Mouse (Mus musculus): ENCODE measurements around the gene Rbfox3. TPM values are rescaled to one million over a fixed set of nuclear protein-coding genes. Genes with fewer than 3 reads are reported as not detected.

The Rbfox3 gene
- polyA plus RNA-seq, 1 experiment = 117 TPM

- TF ChIP-seq POLR2A (IDR thresholded peaks at IDR 0.05; ENCODE audit: extremely low read depth, insufficient read depth, low read length) (no peak), CTCF (IDR thresholded peaks at IDR 0.05; ENCODE audit: extremely low read depth, insufficient read depth, low read length) (no peak)
- Histone ChIP-seq H3K27ac (ENCODE audit: insufficient read depth, low read length) (no peak overlapping the region), H3K4me3 (ENCODE audit: insufficient read depth, low read length) (no peak overlapping the region), H3K4me1 (ENCODE audit: control insufficient read depth, insufficient read depth, low read length) (peaks cover 5% of the 10 kb centered on the region)
These were observed 243.5 kb downstream of the Rbfox3 start for GRCm38 (mm10) chr11:118667946-118668345.

- Histone ChIP-seq H3K4me3 (ENCODE audit: insufficient read depth, low read length) (no peak overlapping the region), H3K4me1 (ENCODE audit: control insufficient read depth, insufficient read depth, low read length) (peaks cover 12% of the 10 kb centered on the region), H3K27ac (ENCODE audit: insufficient read depth, low read length) (no peak overlapping the region)
- TF ChIP-seq POLR2A (IDR thresholded peaks at IDR 0.05; ENCODE audit: extremely low read depth, insufficient read depth, low read length) = no peak
- TF ChIP-seq CTCF (IDR thresholded peaks at IDR 0.05; ENCODE audit: extremely low read depth, insufficient read depth, low read length) = no peak
These were observed 245.2 kb downstream of the Rbfox3 start for GRCm38 (mm10) chr11:118666172-118666571.

DNA sequence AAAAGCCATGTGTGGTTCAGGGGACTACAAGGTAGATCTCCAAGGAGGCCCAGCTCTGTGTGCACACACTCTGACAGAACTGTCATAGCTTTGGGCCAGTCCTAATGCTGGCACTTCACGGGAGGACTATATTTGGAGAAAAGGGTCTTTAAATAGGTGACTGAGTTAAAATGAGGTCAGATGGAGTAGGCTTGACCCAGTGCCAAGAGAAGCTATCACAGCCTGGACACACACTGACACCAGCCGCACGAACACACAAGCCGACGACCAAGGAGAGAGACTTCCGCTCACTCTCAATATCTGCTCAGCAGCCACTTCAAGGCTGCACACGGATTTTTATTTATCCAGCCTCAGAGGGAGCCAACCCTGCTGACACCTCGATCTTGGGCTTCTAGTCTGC is 248.1 kb downstream of the Rbfox3 start:
- TF ChIP-seq POLR2A (IDR thresholded peaks at IDR 0.05; ENCODE audit: extremely low read depth, insufficient read depth, low read length) (no peak), CTCF (IDR thresholded peaks at IDR 0.05; ENCODE audit: extremely low read depth, insufficient read depth, low read length) (no peak)
- H3K27ac ChIP-seq (ENCODE audit: insufficient read depth, low read length) = no peak overlapping the region
- H3K4me1 ChIP-seq (ENCODE audit: control insufficient read depth, insufficient read depth, low read length) = peaks cover 12% of the 10 kb centered on the region

DNA sequence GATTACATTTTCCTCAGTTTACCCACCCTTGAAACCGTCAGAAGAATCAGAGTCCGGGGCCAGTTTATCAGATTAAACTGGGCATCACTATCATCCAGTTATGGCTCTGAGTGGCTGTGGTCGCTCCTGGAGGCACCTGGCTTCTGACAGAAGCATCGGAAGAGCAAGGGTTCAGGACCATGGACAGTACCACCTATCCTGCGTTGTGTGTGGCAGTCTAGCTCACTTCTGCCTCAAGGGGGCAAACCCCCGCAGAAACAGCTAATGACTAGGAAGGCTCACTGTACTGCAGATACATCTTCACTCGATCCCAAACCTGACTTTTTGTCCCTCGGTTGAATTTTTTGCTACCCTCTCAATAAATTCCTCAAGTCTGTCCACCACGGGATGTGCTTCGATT is 252.1 kb downstream of the Rbfox3 start:
- no peak overlapping the region for H3K27ac ChIP-seq (ENCODE audit: insufficient read depth, low read length)
- TF ChIP-seq CTCF (IDR thresholded peaks at IDR 0.05; ENCODE audit: extremely low read depth, insufficient read depth, low read length) (no peak), POLR2A (IDR thresholded peaks at IDR 0.05; ENCODE audit: extremely low read depth, insufficient read depth, low read length) (no peak)
- H3K4me1 ChIP-seq (ENCODE audit: control insufficient read depth, insufficient read depth, low read length) = peaks cover 12% of the 10 kb centered on the region
- no peak overlapping the region for H3K4me3 ChIP-seq (ENCODE audit: insufficient read depth, low read length)

More for the DNA sequence above, 248.1 kb downstream of the Rbfox3 start:
- no peak overlapping the region for H3K4me3 ChIP-seq (ENCODE audit: insufficient read depth, low read length)

DNA sequence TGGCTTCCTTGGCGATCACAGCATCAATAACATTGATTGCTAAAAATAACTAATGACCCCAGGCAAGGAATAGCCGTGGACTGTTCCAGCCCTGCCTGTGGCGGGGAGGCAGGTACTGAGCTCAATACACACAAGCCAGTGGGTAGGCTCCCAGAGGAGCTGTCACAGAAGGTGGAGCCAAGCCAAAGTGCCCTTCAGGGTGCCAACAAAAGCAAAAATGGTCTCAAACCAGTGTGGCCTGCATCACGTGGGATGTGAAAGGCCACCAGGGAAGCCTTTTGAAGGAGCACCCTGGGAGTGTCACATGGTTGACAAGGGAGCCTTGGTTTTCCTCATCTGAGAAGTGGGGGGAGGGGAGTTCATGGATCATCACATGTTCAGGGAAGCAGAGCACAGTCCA is 255.6 kb downstream of the Rbfox3 start:
- Histone ChIP-seq H3K27ac (ENCODE audit: insufficient read depth, low read length) (no peak overlapping the region), H3K4me1 (ENCODE audit: control insufficient read depth, insufficient read depth, low read length) (peaks cover 1% of the 10 kb centered on the region; the same call in 1 of the 2 replicates), H3K4me3 (ENCODE audit: insufficient read depth, low read length) (no peak overlapping the region)
- TF ChIP-seq CTCF (IDR thresholded peaks at IDR 0.05; ENCODE audit: extremely low read depth, insufficient read depth, low read length) (no peak), POLR2A (IDR thresholded peaks at IDR 0.05; ENCODE audit: extremely low read depth, insufficient read depth, low read length) (no peak)

GRCm38 (mm10) chr11:118653521-118654318 is 257.7 kb downstream of the Rbfox3 start:
- peak overlapping the region; percentile 1; the same call in 1 of the 2 replicates for H3K27ac ChIP-seq (ENCODE audit: insufficient read depth, low read length)
- TF ChIP-seq POLR2A (IDR thresholded peaks at IDR 0.05; ENCODE audit: extremely low read depth, insufficient read depth, low read length) (no peak), CTCF (IDR thresholded peaks at IDR 0.05; ENCODE audit: extremely low read depth, insufficient read depth, low read length) (no peak)
- no peak overlapping the region for H3K4me3 ChIP-seq (ENCODE audit: insufficient read depth, low read length)
- peaks cover 1% of the 10 kb centered on the region; the same call in 1 of the 2 replicates for H3K4me1 ChIP-seq (ENCODE audit: control insufficient read depth, insufficient read depth, low read length)

- Histone ChIP-seq H3K4me1 (ENCODE audit: control insufficient read depth, insufficient read depth, low read length) (no peaks in the 10 kb centered on the region; the same call in 1 of the 2 replicates), H3K4me3 (ENCODE audit: insufficient read depth, low read length) (no peak overlapping the region), H3K27ac (ENCODE audit: insufficient read depth, low read length) (no peak overlapping the region)
- TF ChIP-seq POLR2A (IDR thresholded peaks at IDR 0.05; ENCODE audit: extremely low read depth, insufficient read depth, low read length) = no peak
- no peak for TF ChIP-seq CTCF (IDR thresholded peaks at IDR 0.05; ENCODE audit: extremely low read depth, insufficient read depth, low read length)
These were observed 258.8 kb downstream of the Rbfox3 start for GRCm38 (mm10) chr11:118652401-118653240.

DNA sequence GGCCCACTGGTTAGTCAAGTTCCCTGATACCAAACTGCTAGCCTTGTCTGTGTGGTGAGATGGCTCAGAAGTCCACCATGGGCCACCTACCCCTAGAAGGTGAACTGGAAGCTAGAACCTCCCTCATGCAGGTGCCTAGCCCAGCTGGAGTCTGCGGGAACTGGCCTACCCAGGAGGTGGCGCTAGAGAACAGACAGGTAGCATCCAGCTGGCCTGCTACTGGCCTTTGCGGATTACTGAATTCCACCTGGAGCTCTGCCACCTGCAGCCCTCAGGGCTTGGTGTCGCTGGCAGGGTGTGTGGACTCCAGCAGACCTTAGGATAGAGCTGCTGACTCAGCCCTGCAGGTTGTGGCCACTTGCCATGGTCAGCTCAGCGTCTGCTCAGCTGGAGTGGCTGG is 263.0 kb downstream of the Rbfox3 start:
- H3K4me3 ChIP-seq (ENCODE audit: insufficient read depth, low read length) = no peak overlapping the region
- H3K4me1 ChIP-seq (ENCODE audit: control insufficient read depth, insufficient read depth, low read length) = no peaks in the 10 kb centered on the region
- TF ChIP-seq CTCF (IDR thresholded peaks at IDR 0.05; ENCODE audit: extremely low read depth, insufficient read depth, low read length) = peak; percentile 45
- TF ChIP-seq POLR2A (IDR thresholded peaks at IDR 0.05; ENCODE audit: extremely low read depth, insufficient read depth, low read length) = no peak
- H3K27ac ChIP-seq (ENCODE audit: insufficient read depth, low read length) = no peak overlapping the region

DNA sequence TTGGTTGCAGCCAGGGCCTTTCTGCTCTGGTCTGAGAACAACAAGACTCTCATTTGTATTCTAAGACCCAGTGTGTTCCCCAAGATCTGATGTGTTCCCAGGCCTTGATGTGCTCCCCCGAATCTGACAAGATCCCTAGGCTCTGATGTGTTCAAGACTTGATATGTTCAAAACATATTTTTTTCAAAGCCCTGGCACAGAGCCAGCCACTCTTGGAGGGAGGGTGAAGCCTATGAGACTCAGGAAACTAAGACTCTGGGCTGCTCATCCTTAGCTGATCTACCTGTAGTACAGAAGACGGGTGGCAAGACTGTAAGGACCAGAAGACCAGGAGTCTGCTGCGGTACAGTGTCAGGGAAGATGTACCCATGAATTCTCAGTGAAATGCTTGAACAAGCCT is 264.5 kb downstream of the Rbfox3 start:
- H3K27ac ChIP-seq (ENCODE audit: insufficient read depth, low read length) = no peak overlapping the region
- H3K4me3 ChIP-seq (ENCODE audit: insufficient read depth, low read length) = no peak overlapping the region
- no peaks in the 10 kb centered on the region for H3K4me1 ChIP-seq (ENCODE audit: control insufficient read depth, insufficient read depth, low read length)
- TF ChIP-seq POLR2A (IDR thresholded peaks at IDR 0.05; ENCODE audit: extremely low read depth, insufficient read depth, low read length) = no peak
- no peak for TF ChIP-seq CTCF (IDR thresholded peaks at IDR 0.05; ENCODE audit: extremely low read depth, insufficient read depth, low read length)
